Mouse (Mus musculus): ENCODE measurements around the gene Tnrc6b.

GRCm38 (mm10) chr15:80852122-80852521 is 141.0 kb downstream of the Tnrc6b start:
- TF ChIP-seq CTCF (IDR thresholded peaks at IDR 0.05; ENCODE audit: low read depth, low read length): no peak
- TF ChIP-seq POLR2A (IDR thresholded peaks at IDR 0.05; ENCODE audit: extremely low read depth, insufficient read depth, low read length): no peak
